Mouse (Mus musculus) heart, embryonic 14.5 days (tissue): Measurements from ENCODE around the gene Mkrn2os. TPM values are rescaled to one million over a fixed set of nuclear protein-coding genes. Genes with fewer than 3 reads are reported as not detected.

Experiments used
- ATAC-seq: fragments of 200-750 bp; cut with Nextera tagmentation; 2 replicates; pipeline ENCODE4 v1.8.0; 2017; ENCODE audit warnings: low read depth, moderate TSS enrichment; ENCODE audit not compliant: insufficient number of reproducible peaks, insufficient read depth, low FRiP score
- H3K27ac ChIP-seq, 2 experiments: fragments of 200-500 bp in 1 of 2; fragments of 300-500 bp in 1 of 2; sonication (generic) in 1 of 2; replicated peaks in 1 of 2; 2 replicates each; pipeline ENCODE4 v1.5.1; 2012 to 2014; ENCODE audit warnings: low read depth in 2 of 2, low read length in 2 of 2, control low read depth in 1 of 2, mild to moderate bottlenecking in 1 of 2, mixed read lengths in 1 of 2; ENCODE audit not compliant: control insufficient read depth in 1 of 2, insufficient read depth in 1 of 2
- H3K27me3 ChIP-seq: fragments of 300-500 bp; sonication (generic); 2 replicates; pipeline ENCODE4 v1.6.1; 2014; ENCODE audit warnings: mild to moderate bottlenecking, low read length, control low read depth; ENCODE audit not compliant: control insufficient read depth, insufficient read depth
- H3K36me3 ChIP-seq: fragments of 300-500 bp; sonication (generic); 2 replicates; pipeline ENCODE4 v1.6.1; 2014; ENCODE audit warnings: mild to moderate bottlenecking, control low read depth, low read length, mixed read lengths; ENCODE audit not compliant: control insufficient read depth, insufficient read depth
- H3K4me1 ChIP-seq, 2 experiments: fragments of 200-500 bp in 1 of 2; fragments of 300-500 bp in 1 of 2; sonication (generic) in 1 of 2; 2 replicates each; pipeline ENCODE4 v1.6.1; 2012 to 2014; ENCODE audit warnings: low read length in 2 of 2, control low read depth in 1 of 2, mixed read lengths in 1 of 2; ENCODE audit not compliant: control insufficient read depth in 2 of 2, insufficient read depth in 2 of 2
- H3K4me2 ChIP-seq: fragments of 300-500 bp; sonication (generic); 2 replicates; pipeline ENCODE4 v1.6.1; 2014; ENCODE audit warnings: mild to moderate bottlenecking, low read length
- H3K4me3 ChIP-seq, 2 experiments: fragments of 200-500 bp in 1 of 2; fragments of 300-500 bp in 1 of 2; sonication (generic) in 1 of 2; 2 replicates each; pipeline ENCODE4 v1.5.1; 2012 to 2014; ENCODE audit warnings: low read length in 2 of 2, mild to moderate bottlenecking in 2 of 2, control low read depth in 1 of 2, low read depth in 1 of 2, moderate library complexity in 1 of 2; ENCODE audit not compliant: control insufficient read depth in 1 of 2, insufficient read depth in 1 of 2
- H3K9ac ChIP-seq: fragments of 300-500 bp; sonication (generic); 2 replicates; pipeline ENCODE4 v1.6.1; 2014; ENCODE audit warnings: mild to moderate bottlenecking, low read length
- H3K9me3 ChIP-seq: fragments of 300-500 bp; sonication (generic); 2 replicates; pipeline ENCODE4 v1.6.1; 2016; ENCODE audit warnings: low read length, control low read depth; ENCODE audit not compliant: control insufficient read depth
- WGBS: fragments of 180-500 bp; shearing (Covaris S2); extraction: QIAGEN DNeasy Blood & Tissue Kit; methylation state at CpG from one replicate; pipeline ENCODE4 v1.1.7; 2014; 5-methylcytosine and 5-hydroxymethylcytosine counted together
- polyA plus RNA-seq: library from polyadenylated mRNA; unstranded; fragments of >200 nt; fragmentation: Nextera tagmentation; extraction: Ambion mirVana; gene quantifications from 2 replicates; pipeline ENCODE4 v1.2.1, GENCODE M21; 2014

Mkrn2os gene
- polyA plus RNA-seq, 1 experiment from 2014 or later: 0.42 TPM

GRCm38 (mm10) chr6:115582328-115583115 lies 9.9 kb downstream of the Mkrn2os start:
- 81% methylated on average over 10 of the region's 10 CpGs for WGBS
- no peak overlapping the region for H3K27ac ChIP-seq
- no peak overlapping the region for H3K4me2 ChIP-seq
- H3K36me3 ChIP-seq: peaks cover 28% of the 10 kb centered on the region
- H3K9me3 ChIP-seq: no peaks in the 10 kb centered on the region
- H3K4me1 ChIP-seq: peaks cover 2 to 6% of the 10 kb centered on the region in 2 experiments; a peak in 1 of 4 replicates
- H3K27me3 ChIP-seq: no peaks in the 10 kb centered on the region
- ATAC-seq: no peak
- no peak overlapping the region for H3K4me3 ChIP-seq
- no peak overlapping the region for H3K9ac ChIP-seq

DNA sequence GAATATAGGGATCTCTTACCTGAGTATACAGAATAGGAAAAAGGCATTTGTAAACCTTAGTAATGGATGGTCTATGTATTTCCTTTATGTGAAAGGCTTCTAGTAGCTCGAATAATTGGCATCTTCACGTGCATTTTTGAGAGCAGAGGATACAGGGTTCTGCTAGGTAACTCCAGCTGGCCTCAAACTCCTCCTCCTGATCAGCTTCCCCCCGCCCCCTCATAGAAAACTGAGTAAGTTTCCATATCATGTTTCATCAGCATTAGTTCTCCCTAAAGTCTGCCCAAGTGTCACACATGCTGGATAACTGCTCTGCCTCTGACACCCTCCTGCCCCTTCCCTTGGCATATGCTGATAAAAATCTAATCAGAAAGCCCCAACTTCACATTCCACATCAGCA lies 11.6 kb downstream of the Mkrn2os start:
- H3K27me3 ChIP-seq: no peaks in the 10 kb centered on the region
- H3K36me3 ChIP-seq: peaks cover 45% of the 10 kb centered on the region
- H3K4me2 ChIP-seq: no peak overlapping the region
- 88% methylated on average over 3 of the region's 3 CpGs for WGBS
- no peak overlapping the region for H3K4me3 ChIP-seq
- no peaks in the 10 kb centered on the region for H3K9me3 ChIP-seq
- H3K9ac ChIP-seq: no peak overlapping the region
- H3K4me1 ChIP-seq: no peaks in the 10 kb centered on the region
- H3K27ac ChIP-seq: no peak overlapping the region
- no peak for ATAC-seq

GRCm38 (mm10) chr6:115577941-115578340 lies 14.4 kb downstream of the Mkrn2os start:
- Histone ChIP-seq H3K4me1 (no peaks in the 10 kb centered on the region), H3K4me2 (no peak overlapping the region), H3K4me3 (no peak overlapping the region), H3K27me3 (no peaks in the 10 kb centered on the region), H3K9me3 (no peaks in the 10 kb centered on the region), H3K36me3 (peaks cover 58% of the 10 kb centered on the region), H3K27ac (no peak overlapping the region), H3K9ac (no peak overlapping the region)
- 93% methylated on average over 9 of the region's 9 CpGs for WGBS
- no peak for ATAC-seq

DNA sequence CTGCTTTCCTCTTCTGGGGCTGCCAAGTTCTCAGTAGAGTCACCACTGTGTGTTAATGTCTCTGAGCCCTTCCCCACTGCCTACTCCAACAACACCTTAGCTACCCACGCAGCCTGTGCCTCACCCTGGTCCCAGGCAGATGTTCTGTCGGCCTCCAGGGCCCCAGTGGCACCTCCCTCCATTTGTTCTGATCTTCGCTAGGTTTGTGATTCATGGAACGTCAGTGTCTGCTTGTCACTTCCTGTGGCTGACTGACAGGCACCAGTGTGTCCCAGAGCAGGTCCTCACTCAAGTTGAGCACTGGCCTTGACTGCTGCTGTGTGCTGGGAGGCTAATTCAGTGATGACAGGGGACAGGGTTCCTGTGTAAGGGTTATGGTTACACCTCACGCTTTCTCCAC lies 15.0 kb downstream of the Mkrn2os start:
- H3K27ac ChIP-seq: no peak overlapping the region
- ATAC-seq: no peak
- H3K36me3 ChIP-seq: peaks cover 58% of the 10 kb centered on the region
- H3K27me3 ChIP-seq: no peaks in the 10 kb centered on the region
- no peaks in the 10 kb centered on the region for H3K9me3 ChIP-seq
- no peak overlapping the region for H3K4me3 ChIP-seq
- H3K4me1 ChIP-seq: no peaks in the 10 kb centered on the region
- WGBS: 77% methylated on average over 5 of the region's 5 CpGs
- no peak overlapping the region for H3K9ac ChIP-seq
- no peak overlapping the region for H3K4me2 ChIP-seq

- Histone ChIP-seq H3K27ac (no peak overlapping the region), H3K27me3 (no peaks in the 10 kb centered on the region), H3K9me3 (no peaks in the 10 kb centered on the region), H3K9ac (no peak overlapping the region), H3K4me3 (no peak overlapping the region), H3K4me2 (no peak overlapping the region), H3K36me3 (peaks cover 64% of the 10 kb centered on the region), H3K4me1 (no peaks in the 10 kb centered on the region)
- WGBS: 85% methylated on average over 7 of the region's 7 CpGs
- ATAC-seq: no peak
These were observed 18.2 kb downstream of the Mkrn2os start for GRCm38 (mm10) chr6:115574171-115574570.

DNA sequence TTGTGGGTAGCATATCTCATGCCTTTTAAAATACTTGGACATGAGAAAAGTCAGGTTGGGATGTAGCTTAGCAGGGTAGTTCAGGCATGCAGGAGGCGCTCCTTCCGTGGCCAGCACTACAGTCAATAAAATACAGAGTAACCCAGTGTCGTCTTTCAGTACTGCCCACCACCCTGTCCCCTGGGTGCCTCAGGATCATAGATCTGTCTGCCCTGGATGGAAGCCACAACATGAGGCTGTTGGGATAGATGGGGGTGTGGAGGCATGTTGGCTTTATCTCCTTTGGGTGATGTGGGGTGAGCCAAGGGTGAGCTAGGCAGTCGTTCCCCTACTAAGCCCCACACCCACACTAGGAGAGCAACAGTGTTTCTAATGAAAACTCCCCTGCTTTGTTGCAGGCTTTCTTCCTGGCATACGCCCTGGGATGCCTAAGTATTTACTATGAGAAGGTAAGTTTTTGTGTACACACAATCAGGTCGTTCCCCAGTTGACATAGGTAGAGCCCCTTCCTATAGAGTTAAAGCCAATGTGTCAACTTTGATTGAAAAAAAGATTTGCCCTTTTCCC lies 26.8 kb downstream of the Mkrn2os start:
- H3K36me3 ChIP-seq: peaks cover 75% of the 10 kb centered on the region
- H3K4me2 ChIP-seq: no peak overlapping the region
- ATAC-seq: no peak
- no peaks in the 10 kb centered on the region; a peak in 1 of 4 replicates for H3K4me1 ChIP-seq
- H3K27me3 ChIP-seq: no peaks in the 10 kb centered on the region
- 0 out of 2 replicates have a peak, but pooled peaks cover 2% of the 10 kb centered on the region for H3K9me3 ChIP-seq
- 86% methylated on average over 6 of the region's 6 CpGs for WGBS
- H3K4me3 ChIP-seq: no peak overlapping the region
- no peak overlapping the region for H3K27ac ChIP-seq
- H3K9ac ChIP-seq: no peak overlapping the region

- Histone ChIP-seq H3K4me3 (no peak overlapping the region), H3K36me3 (peaks cover 40% of the 10 kb centered on the region), H3K27me3 (no peaks in the 10 kb centered on the region), H3K4me1 (peaks cover 15 to 20% of the 10 kb centered on the region in 2 experiments), H3K27ac (peak overlapping the region; percentile 63 to 65), H3K9ac (peak overlapping the region; percentile 23; the same call in 1 of the 2 replicates), H3K9me3 (no peaks in the 10 kb centered on the region), H3K4me2 (peak overlapping the region; percentile 46)
- peak; percentile 78 for ATAC-seq
- 32% methylated on average over 20 of the region's 21 CpGs for WGBS
These were observed 32.4 kb downstream of the Mkrn2os start for GRCm38 (mm10) chr6:115559651-115560632.
